ENCODE assay signal across 8 mouse cellular contexts in genomic region chr10:61647790-61648736, GRCm38 (mm10). TPM values are rescaled to one million over a fixed set of nuclear protein-coding genes. Genes with fewer than 3 reads are reported as not detected.
DNase-seq lines count a peak whose midpoint lies in the region; ATAC-seq lines count a peak whose summit lies in the region.

Gene Ppa1, plus strand, starts transcription at chr10:61648552.

- peaks cover 23% of the 10 kb centered on the region for H3K4me1 ChIP-seq in hindbrain, embryonic 15.5 days (replicated peaks)

- peak; percentile 91 for DNase-seq in R1 (ENCODE audit: low read depth, low spot score)
- peak; percentile 90 to 96 for DNase-seq in cerebellum, postnatal 25 days
- DNase-seq in frontal cortex, postnatal 36 days (ENCODE audit: low spot score in 2 of 2) = peak; percentile 82 to 85
- DNase-seq in left cerebral cortex, adult 18-20 months (ENCODE audit: low spot score in 2 of 2) = peak; percentile 80 to 89
- DNase-seq in right cerebral cortex, adult 18-20 months = peak; percentile 89
- DNase-seq in urinary bladder, postnatal 10 days (ENCODE audit: low spot score) = peak; percentile 48

- H3K9ac ChIP-seq in hindbrain, embryonic 15.5 days = peak within 1 kb of the TSS; percentile 87

- H3K27me3 ChIP-seq in hindbrain, embryonic 15.5 days = no peaks in the 10 kb centered on the region

- H3K9me3 ChIP-seq in hindbrain, embryonic 15.5 days = no peaks in the 10 kb centered on the region

- ATAC-seq in hindbrain, embryonic 15.5 days (ENCODE audit: low FRiP score, low read depth) = peak; percentile 99

- H3K79me2 ChIP-seq in macrophage (ENCODE audit: inconsistent target) = no peaks in the 10 kb centered on the region

- WGBS in hindbrain, embryonic 15.5 days = 2% methylated on average over 48 of the region's 50 CpGs
- 4% methylated on average over 40 of the region's 50 CpGs for WGBS in macrophage (ENCODE audit: missing documents)

- H3K4me2 ChIP-seq in hindbrain, embryonic 15.5 days = peak within 1 kb of the TSS; percentile 90

- H3K27ac ChIP-seq in hindbrain, embryonic 15.5 days (replicated peaks) = peak within 1 kb of the TSS; percentile 87
- H3K27ac ChIP-seq in macrophage = no peak within 1 kb of the TSS

- no peaks in the 10 kb centered on the region; the same call in 1 of the 2 replicates for H3K36me3 ChIP-seq in hindbrain, embryonic 15.5 days
- H3K36me3 ChIP-seq in macrophage (ENCODE audit: inconsistent target) = no peaks in the 10 kb centered on the region

- peak within 1 kb of the TSS; percentile 79 for H3K4me3 ChIP-seq in hindbrain, embryonic 15.5 days
- H3K4me3 ChIP-seq in macrophage (ENCODE audit: inconsistent target) = peak within 1 kb of the TSS; percentile 81

RNA-seq across cellular contexts. Expression of gene Ppa1, which starts in this region (rescaled TPM):
- 204 and 212 TPM in 2 replicates for polyA plus RNA-seq in hindbrain, embryonic 15.5 days (2015; fragmentation: Nextera tagmentation; extraction: Ambion mirVana)
- total RNA-seq in left cerebral cortex, adult 18-20 months (2021) = 100 to 1,000 TPM; 113 to 114 TPM
- 10 to 100 TPM in 7 of 26 experiments, 1 to 10 TPM in 19; 1.7 to 41.7 (median 6.4) TPM for total RNA-seq in macrophage (2018; cell fraction: chromatin; rRNA removed)
- 10 to 100 TPM in 21 of 26 experiments, 1 to 10 TPM in 5; 8.0 to 27.6 (median 20.8) TPM for total RNA-seq in macrophage (2018; cell fraction: cytosol; rRNA removed)
- total RNA-seq in macrophage (2018; cell fraction: nucleus; rRNA removed) = 10 to 100 TPM in 13 of 26 experiments, 1 to 10 TPM in 13; 1.8 to 30.1 (median 9.9) TPM
- polyA plus RNA-seq in macrophage (2018) = 9.6 to 42.5 TPM (median 18.5 TPM) in 3 replicates
